Mouse (Mus musculus): ENCODE measurements around the gene C77080.

DNA sequence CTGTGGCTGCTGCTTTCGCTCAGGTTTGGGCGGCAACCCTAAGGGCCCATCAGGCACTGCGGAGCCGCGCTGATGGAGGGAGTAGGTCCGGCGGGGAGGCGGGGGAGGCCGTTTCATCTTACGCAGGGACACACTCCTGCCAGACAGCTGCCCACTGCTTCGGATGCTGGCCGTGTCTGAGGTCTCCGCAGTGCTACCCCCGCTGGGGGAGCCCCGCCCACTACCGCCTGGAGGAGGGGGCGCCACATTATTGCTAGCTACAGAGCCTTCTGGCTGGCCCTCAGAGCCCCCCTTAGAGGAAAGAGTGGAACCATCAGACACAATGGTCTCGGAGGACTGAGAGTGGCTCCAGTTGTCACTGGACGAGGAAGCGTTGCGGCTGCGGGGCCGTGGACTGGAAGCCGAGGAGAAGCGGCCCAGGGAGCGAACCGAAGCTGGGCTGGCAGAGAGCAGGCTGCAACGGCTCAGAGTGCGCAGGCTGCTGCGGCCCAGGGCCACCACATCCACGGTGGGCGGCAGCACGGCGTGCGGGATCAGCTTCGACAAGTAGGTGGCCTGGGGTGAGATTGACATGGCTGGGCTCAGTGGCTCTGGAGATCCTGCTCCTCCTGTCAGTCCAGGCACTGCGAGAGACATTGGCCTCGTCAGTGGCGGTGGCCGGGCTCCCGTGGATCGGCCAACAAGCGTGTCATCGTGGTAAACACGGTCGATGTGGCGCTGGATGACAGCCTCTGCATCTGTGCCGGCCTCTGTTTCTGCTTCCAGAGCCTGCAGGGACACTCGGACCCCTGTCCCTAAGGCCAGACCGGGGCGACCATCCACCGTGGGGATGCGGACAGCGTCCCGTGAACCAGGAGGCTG lies 37.6 kb downstream of the C77080 start:
- no peak for TF ChIP-seq CTCF (IDR thresholded peaks at IDR 0.05; ENCODE audit: borderline replicate concordance, insufficient read depth, low read depth, low read length)
- TF ChIP-seq POLR2A (IDR thresholded peaks at IDR 0.05; ENCODE audit: borderline replicate concordance, insufficient read depth, low read length): no peak
